Mouse (Mus musculus): ENCODE data around the gene Trip13. TPM values are rescaled to one million over a fixed set of nuclear protein-coding genes. Genes with fewer than 3 reads are reported as not detected.
A peak's percentile ranks its signal among the peaks of the same experiment; 100 is the strongest.

Trip13 gene
- polyA plus RNA-seq, 1 experiment = 1.1 TPM

- Histone ChIP-seq H3K4me3 (replicated peaks; ENCODE audit: insufficient read depth, low read depth, low read length) (no peak overlapping the region), H3K4me1 (ENCODE audit: control insufficient read depth, insufficient read depth, low read length) (no peaks in the 10 kb centered on the region), H3K27ac (ENCODE audit: insufficient read depth, low read length) (no peak overlapping the region), H3K27me3 (ENCODE audit: control insufficient read depth, insufficient read depth, low read length) (no peaks in the 10 kb centered on the region)
- WGBS = 90% methylated on average over 5 of the region's 5 CpGs
- TF ChIP-seq POLR2A (IDR thresholded peaks at IDR 0.05; ENCODE audit: borderline replicate concordance, insufficient read depth, low read length) = no peak
- no peak for TF ChIP-seq CTCF (IDR thresholded peaks at IDR 0.05; ENCODE audit: borderline replicate concordance, insufficient read depth, low read depth, low read length)
- no peak for DNase-seq
Measured at GRCm38 (mm10) chr13:73955531-73955930, 17.9 kb upstream of the Trip13 start.

DNA sequence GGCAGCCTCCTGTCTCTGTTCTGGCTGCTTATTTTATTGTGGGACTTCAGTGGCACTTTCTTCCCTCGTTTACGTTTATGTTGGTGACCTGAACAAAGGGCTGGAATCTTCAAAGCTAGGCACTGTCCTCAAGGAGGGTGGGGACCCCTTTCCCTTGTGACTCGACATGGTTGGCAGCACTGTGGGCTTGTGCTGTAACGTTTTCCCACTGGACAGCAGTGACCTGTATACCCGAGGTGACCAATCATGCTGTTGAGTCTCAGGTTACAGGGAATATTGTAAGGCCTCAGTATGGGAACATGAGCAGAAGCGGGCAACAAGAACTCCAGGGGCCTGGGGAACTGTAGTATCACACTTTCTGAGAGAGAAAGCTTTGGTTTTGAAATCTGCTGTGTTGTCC is 17.1 kb upstream of the Trip13 start:
- TF ChIP-seq CTCF (IDR thresholded peaks at IDR 0.05; ENCODE audit: borderline replicate concordance, insufficient read depth, low read depth, low read length) (no peak), POLR2A (IDR thresholded peaks at IDR 0.05; ENCODE audit: borderline replicate concordance, insufficient read depth, low read length) (no peak)
- H3K27ac ChIP-seq (ENCODE audit: insufficient read depth, low read length) = no peak overlapping the region
- 74% methylated on average over 6 of the region's 6 CpGs for WGBS
- DNase-seq = no peak
- no peaks in the 10 kb centered on the region for H3K27me3 ChIP-seq (ENCODE audit: control insufficient read depth, insufficient read depth, low read length)
- H3K4me1 ChIP-seq (ENCODE audit: control insufficient read depth, insufficient read depth, low read length) = no peaks in the 10 kb centered on the region
- no peak overlapping the region for H3K4me3 ChIP-seq (replicated peaks; ENCODE audit: insufficient read depth, low read depth, low read length)

GRCm38 (mm10) chr13:73953551-73954130 is 16.1 kb upstream of the Trip13 start:
- peak in 1 of 2 experiments; percentile 51 for DNase-seq
- Histone ChIP-seq H3K4me3 (replicated peaks; ENCODE audit: insufficient read depth, low read depth, low read length) (no peak overlapping the region), H3K27ac (ENCODE audit: insufficient read depth, low read length) (no peak overlapping the region), H3K27me3 (ENCODE audit: control insufficient read depth, insufficient read depth, low read length) (no peaks in the 10 kb centered on the region), H3K4me1 (ENCODE audit: control insufficient read depth, insufficient read depth, low read length) (no peaks in the 10 kb centered on the region)
- TF ChIP-seq CTCF (IDR thresholded peaks at IDR 0.05; ENCODE audit: borderline replicate concordance, insufficient read depth, low read depth, low read length) (no peak), POLR2A (IDR thresholded peaks at IDR 0.05; ENCODE audit: borderline replicate concordance, insufficient read depth, low read length) (no peak)
- WGBS = 94% methylated on average over 1 of the region's 1 CpGs

DNA sequence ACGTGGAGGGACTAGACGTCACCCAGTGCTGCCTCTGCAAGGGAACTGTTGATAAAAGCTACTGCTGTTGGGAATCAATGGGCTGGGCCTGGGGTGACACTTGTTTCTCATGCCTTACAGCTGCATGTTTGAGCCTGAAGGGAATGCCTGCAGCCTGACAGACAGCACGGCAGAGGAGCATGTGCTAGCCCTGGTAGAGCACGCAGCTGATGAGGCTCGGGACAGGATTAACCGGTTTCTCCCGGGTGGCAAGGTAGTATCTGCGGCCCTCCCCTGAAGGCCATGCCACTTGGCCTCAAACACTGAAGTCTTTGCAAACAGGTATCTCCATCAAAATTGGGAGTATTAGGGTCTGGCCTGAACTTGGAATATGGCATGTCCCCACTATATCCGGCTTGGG is 7.0 kb upstream of the Trip13 start:
- DNase-seq = no peak
- no peak for TF ChIP-seq CTCF (IDR thresholded peaks at IDR 0.05; ENCODE audit: borderline replicate concordance, insufficient read depth, low read depth, low read length)
- TF ChIP-seq POLR2A (IDR thresholded peaks at IDR 0.05; ENCODE audit: borderline replicate concordance, insufficient read depth, low read length) = no peak
- no peaks in the 10 kb centered on the region for H3K4me1 ChIP-seq (ENCODE audit: control insufficient read depth, insufficient read depth, low read length)
- WGBS = 94% methylated on average over 9 of the region's 9 CpGs
- no peaks in the 10 kb centered on the region for H3K27me3 ChIP-seq (ENCODE audit: control insufficient read depth, insufficient read depth, low read length)
- H3K4me3 ChIP-seq (replicated peaks; ENCODE audit: insufficient read depth, low read depth, low read length) = no peak overlapping the region
- H3K27ac ChIP-seq (ENCODE audit: insufficient read depth, low read length) = no peak overlapping the region

DNA sequence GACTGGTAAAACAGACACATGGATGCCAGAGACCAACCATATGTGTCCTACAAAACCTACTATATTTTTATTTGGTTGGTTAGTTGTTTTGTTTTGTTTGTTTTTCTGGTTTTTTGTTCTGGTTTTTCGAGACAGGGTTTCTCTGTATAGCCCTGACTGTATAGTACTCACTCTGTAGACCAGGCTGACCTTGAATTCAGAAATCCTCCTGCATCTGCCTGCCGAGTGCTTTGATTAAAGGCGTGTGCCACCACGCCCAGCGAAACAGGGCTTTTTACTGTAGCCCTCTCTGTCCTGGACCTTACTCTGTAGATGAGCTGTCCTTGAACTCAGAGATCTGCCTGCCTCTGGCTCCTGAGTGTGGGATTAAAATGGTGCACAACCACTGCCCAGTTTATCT is 1.5 kb upstream of the Trip13 start:
- no peak for TF ChIP-seq POLR2A (IDR thresholded peaks at IDR 0.05; ENCODE audit: borderline replicate concordance, insufficient read depth, low read length)
- no peak for TF ChIP-seq CTCF (IDR thresholded peaks at IDR 0.05; ENCODE audit: borderline replicate concordance, insufficient read depth, low read depth, low read length)
- Histone ChIP-seq H3K27me3 (ENCODE audit: control insufficient read depth, insufficient read depth, low read length) (no peaks in the 10 kb centered on the region), H3K4me1 (ENCODE audit: control insufficient read depth, insufficient read depth, low read length) (peaks cover 9% of the 10 kb centered on the region), H3K27ac (ENCODE audit: insufficient read depth, low read length) (no peak overlapping the region), H3K4me3 (replicated peaks; ENCODE audit: insufficient read depth, low read depth, low read length) (no peak overlapping the region)
- DNase-seq = no peak
- 95% methylated on average over 5 of the region's 5 CpGs for WGBS

GRCm38 (mm10) chr13:73938177-73938560 is 585 bp upstream of the Trip13 start:
- Histone ChIP-seq H3K27ac (ENCODE audit: insufficient read depth, low read length) (no peak overlapping the region), H3K4me3 (replicated peaks; ENCODE audit: insufficient read depth, low read depth, low read length) (peak overlapping the region; percentile 100), H3K27me3 (ENCODE audit: control insufficient read depth, insufficient read depth, low read length) (no peaks in the 10 kb centered on the region), H3K4me1 (ENCODE audit: control insufficient read depth, insufficient read depth, low read length) (peaks cover 9% of the 10 kb centered on the region)
- peak in 1 of 2 experiments; percentile 20 for DNase-seq
- 16% methylated on average over 13 of the region's 13 CpGs for WGBS
- TF ChIP-seq CTCF (IDR thresholded peaks at IDR 0.05; ENCODE audit: borderline replicate concordance, insufficient read depth, low read depth, low read length) = no peak
- no peak for TF ChIP-seq POLR2A (IDR thresholded peaks at IDR 0.05; ENCODE audit: borderline replicate concordance, insufficient read depth, low read length)

GRCm38 (mm10) chr13:73936938-73937320 is 655 bp downstream of the Trip13 start:
- Histone ChIP-seq H3K4me1 (ENCODE audit: control insufficient read depth, insufficient read depth, low read length) (peaks cover 9% of the 10 kb centered on the region), H3K4me3 (replicated peaks; ENCODE audit: insufficient read depth, low read depth, low read length) (peak overlapping the region; percentile 100), H3K27ac (ENCODE audit: insufficient read depth, low read length) (no peak overlapping the region), H3K27me3 (ENCODE audit: control insufficient read depth, insufficient read depth, low read length) (no peaks in the 10 kb centered on the region)
- TF ChIP-seq POLR2A (IDR thresholded peaks at IDR 0.05; ENCODE audit: borderline replicate concordance, insufficient read depth, low read length) (no peak), CTCF (IDR thresholded peaks at IDR 0.05; ENCODE audit: borderline replicate concordance, insufficient read depth, low read depth, low read length) (no peak)
- DNase-seq = no peak
- 11% methylated on average over 5 of the region's 5 CpGs for WGBS

DNA sequence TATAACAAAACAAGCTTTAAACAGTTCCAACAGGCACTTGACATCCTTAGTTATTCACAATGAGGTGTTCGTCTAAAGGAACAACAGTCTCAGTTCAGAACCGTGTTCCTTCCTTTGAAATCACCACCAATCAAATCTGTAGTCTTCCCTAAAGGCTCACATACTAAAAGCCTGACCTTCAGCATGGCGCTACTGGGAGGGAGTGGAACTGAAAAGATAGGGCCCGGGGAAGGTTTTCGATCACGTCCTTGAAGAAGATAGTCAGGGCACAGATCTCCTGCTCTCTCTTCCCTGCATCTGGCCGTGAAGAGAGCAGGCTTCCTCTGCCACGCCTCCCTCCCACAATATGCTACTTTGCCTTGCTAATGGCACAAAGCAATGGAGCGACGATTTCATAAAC is 5.4 kb downstream of the Trip13 start:
- H3K4me3 ChIP-seq (replicated peaks; ENCODE audit: insufficient read depth, low read depth, low read length) = no peak overlapping the region
- TF ChIP-seq POLR2A (IDR thresholded peaks at IDR 0.05; ENCODE audit: borderline replicate concordance, insufficient read depth, low read length) (no peak), CTCF (IDR thresholded peaks at IDR 0.05; ENCODE audit: borderline replicate concordance, insufficient read depth, low read depth, low read length) (no peak)
- 89% methylated on average over 10 of the region's 10 CpGs for WGBS
- H3K27me3 ChIP-seq (ENCODE audit: control insufficient read depth, insufficient read depth, low read length) = no peaks in the 10 kb centered on the region
- no peak for DNase-seq
- H3K27ac ChIP-seq (ENCODE audit: insufficient read depth, low read length) = no peak overlapping the region
- peaks cover 3% of the 10 kb centered on the region; the same call in 1 of the 2 replicates for H3K4me1 ChIP-seq (ENCODE audit: control insufficient read depth, insufficient read depth, low read length)

Data from cerebellum, adult 2 months (tissue).